Mouse (Mus musculus) E14TG2a.4 (cell line): ENCODE measurements around the gene Prf1.

Source experiments
- CTCF ChIP-seq: conservative IDR thresholded peaks from 2 replicates; pipeline ENCODE4 v1.5.1; 2014; ENCODE audit warnings: low read length
- POU5F1 ChIP-seq: IDR thresholded peaks from 2 replicates; pipeline ENCODE4 v1.6.1; 2014; ENCODE audit warnings: low read length, borderline replicate concordance

- TF ChIP-seq CTCF (no peak), POU5F1 (no peak)
Observed at GRCm38 (mm10) chr10:61272089-61272626, 25.5 kb upstream of the Prf1 start.
